Mouse (Mus musculus) lung, embryonic 14.5 days (tissue): ENCODE results near the gene Dnajb3. TPM values are rescaled to one million over a fixed set of nuclear protein-coding genes. Genes with fewer than 3 reads are reported as not detected.

ENCODE experiments used
- ATAC-seq: fragments of 200-750 bp; cut with Nextera tagmentation; 2 replicates; pipeline ENCODE4 v1.8.0; 2017; ENCODE audit warnings: mild to moderate bottlenecking, moderate TSS enrichment, moderate library complexity; ENCODE audit not compliant: insufficient read depth
- DNase-seq: peaks from one replicate; pipeline ENCODE4 v3.0.0-alpha.2; 2015
- H3K27ac ChIP-seq: fragments of 300-500 bp; sonication (generic); 2 replicates; pipeline ENCODE4 v1.5.1; 2014; ENCODE audit warnings: low read depth, mild to moderate bottlenecking, moderate library complexity
- H3K27me3 ChIP-seq: fragments of 300-500 bp; sonication (generic); 2 replicates; pipeline ENCODE4 v1.6.1; 2014; ENCODE audit warnings: low read length, control low read depth; ENCODE audit not compliant: insufficient read depth
- H3K36me3 ChIP-seq: fragments of 300-500 bp; sonication (generic); 2 replicates; pipeline ENCODE4 v1.6.1; 2014; ENCODE audit warnings: control low read depth; ENCODE audit not compliant: insufficient read depth
- H3K4me1 ChIP-seq: fragments of 300-500 bp; sonication (generic); 2 replicates; pipeline ENCODE4 v1.6.1; 2014; ENCODE audit warnings: antibody characterized with exemption, control low read depth; ENCODE audit not compliant: insufficient read depth
- H3K4me2 ChIP-seq: fragments of 300-500 bp; sonication (generic); 2 replicates; pipeline ENCODE4 v1.6.1; 2014; ENCODE audit warnings: mild to moderate bottlenecking
- H3K4me3 ChIP-seq: fragments of 300-500 bp; sonication (generic); 2 replicates; pipeline ENCODE4 v1.5.1; 2014; ENCODE audit warnings: low read depth, low read length
- H3K9ac ChIP-seq: fragments of 300-500 bp; sonication (generic); 2 replicates; pipeline ENCODE4 v1.6.1; 2014
- H3K9me3 ChIP-seq: fragments of 300-500 bp; sonication (generic); 2 replicates; pipeline ENCODE4 v1.6.1; 2016; ENCODE audit warnings: low read depth, low read length, control low read depth
- CTCF ChIP-seq: IDR thresholded peaks from 2 replicates; pipeline ENCODE4 v1.5.1; 2016; ENCODE audit warnings: antibody characterized with exemption, low read depth
- WGBS: fragments of 180-500 bp; shearing (Covaris S2); extraction: QIAGEN DNeasy Blood & Tissue Kit; methylation state at CpG from one replicate; pipeline ENCODE4 v1.1.7; 2014; 5-methylcytosine and 5-hydroxymethylcytosine counted together
- polyA plus RNA-seq: library from polyadenylated mRNA; unstranded; fragments of >200 nt; fragmentation: Nextera tagmentation; extraction: Ambion mirVana; gene quantifications from 2 replicates; pipeline ENCODE4 v1.2.1, GENCODE M21; 2014

Dnajb3 gene
- polyA plus RNA-seq, 1 experiment from 2014 or later, result 8.2 TPM

- Histone ChIP-seq H3K36me3 (no peaks in the 10 kb centered on the region), H3K4me1 (no peaks in the 10 kb centered on the region), H3K4me2 (no peak overlapping the region), H3K4me3 (no peak overlapping the region), H3K9ac (no peak overlapping the region), H3K9me3 (peaks cover 86% of the 10 kb centered on the region), H3K27ac (no peak overlapping the region), H3K27me3 (no peaks in the 10 kb centered on the region)
- TF ChIP-seq CTCF, result no peak
- 60% methylated on average over 7 of the region's 7 CpGs for WGBS
- ATAC-seq (no peak), DNase-seq (no peak)
Measured at GRCm38 (mm10) chr1:88231803-88232499, 26.4 kb upstream of the Dnajb3 start.

- DNase-seq (no peak), ATAC-seq (no peak)
- H3K4me1 ChIP-seq, result no peaks in the 10 kb centered on the region
- H3K27me3 ChIP-seq, result no peaks in the 10 kb centered on the region
- H3K27ac ChIP-seq, result no peak overlapping the region
- peaks cover 91% of the 10 kb centered on the region for H3K9me3 ChIP-seq
- no peak overlapping the region for H3K4me3 ChIP-seq
- H3K36me3 ChIP-seq, result no peaks in the 10 kb centered on the region
- no peak overlapping the region for H3K4me2 ChIP-seq
- TF ChIP-seq CTCF, result no peak
- no peak overlapping the region for H3K9ac ChIP-seq
- WGBS, result 69% methylated on average over 6 of the region's 6 CpGs
Measured at GRCm38 (mm10) chr1:88230981-88231802, 25.6 kb upstream of the Dnajb3 start.

GRCm38 (mm10) chr1:88230421-88230820 is 24.8 kb upstream of the Dnajb3 start:
- no peaks in the 10 kb centered on the region for H3K4me1 ChIP-seq
- DNase-seq (no peak), ATAC-seq (no peak)
- no peak overlapping the region for H3K4me2 ChIP-seq
- H3K36me3 ChIP-seq, result no peaks in the 10 kb centered on the region
- peaks cover 92% of the 10 kb centered on the region for H3K9me3 ChIP-seq
- WGBS, result 71% methylated on average over 7 of the region's 7 CpGs
- no peak overlapping the region for H3K4me3 ChIP-seq
- TF ChIP-seq CTCF, result no peak
- H3K27me3 ChIP-seq, result no peaks in the 10 kb centered on the region
- H3K9ac ChIP-seq, result no peak overlapping the region
- no peak overlapping the region for H3K27ac ChIP-seq

GRCm38 (mm10) chr1:88229986-88230385 is 24.4 kb upstream of the Dnajb3 start:
- no peak overlapping the region for H3K4me2 ChIP-seq
- no peaks in the 10 kb centered on the region for H3K36me3 ChIP-seq
- H3K27ac ChIP-seq, result no peak overlapping the region
- no peak overlapping the region for H3K9ac ChIP-seq
- ATAC-seq (no peak), DNase-seq (no peak)
- no peak overlapping the region for H3K4me3 ChIP-seq
- no peaks in the 10 kb centered on the region for H3K27me3 ChIP-seq
- WGBS, result 83% methylated on average over 5 of the region's 5 CpGs
- H3K9me3 ChIP-seq, result peaks cover 89% of the 10 kb centered on the region
- TF ChIP-seq CTCF, result no peak
- no peaks in the 10 kb centered on the region for H3K4me1 ChIP-seq

GRCm38 (mm10) chr1:88229566-88229965 is 24.0 kb upstream of the Dnajb3 start:
- no peak overlapping the region for H3K4me3 ChIP-seq
- WGBS, result 76% methylated on average over 3 of the region's 3 CpGs

GRCm38 (mm10) chr1:88228121-88228520 is 22.5 kb upstream of the Dnajb3 start:
- Histone ChIP-seq H3K4me2 (no peak overlapping the region), H3K36me3 (no peaks in the 10 kb centered on the region), H3K4me3 (no peak overlapping the region), H3K27ac (no peak overlapping the region), H3K9me3 (peaks cover 70% of the 10 kb centered on the region), H3K9ac (no peak overlapping the region), H3K27me3 (no peaks in the 10 kb centered on the region), H3K4me1 (no peaks in the 10 kb centered on the region)
- DNase-seq (no peak), ATAC-seq (no peak)
- no peak for TF ChIP-seq CTCF
- WGBS, result 67% methylated on average over 7 of the region's 7 CpGs

More at GRCm38 (mm10) chr1:88229566-88229965, 24.0 kb upstream of the Dnajb3 start:
- no peak overlapping the region for H3K4me2 ChIP-seq
- H3K27ac ChIP-seq, result no peak overlapping the region
- peaks cover 85% of the 10 kb centered on the region for H3K9me3 ChIP-seq
- no peak overlapping the region for H3K9ac ChIP-seq
- no peak for ATAC-seq
- H3K4me1 ChIP-seq, result no peaks in the 10 kb centered on the region
- TF ChIP-seq CTCF, result no peak
- H3K36me3 ChIP-seq, result no peaks in the 10 kb centered on the region
- H3K27me3 ChIP-seq, result no peaks in the 10 kb centered on the region
- no peak for DNase-seq

- Histone ChIP-seq H3K36me3 (no peaks in the 10 kb centered on the region), H3K9me3 (peaks cover 66% of the 10 kb centered on the region), H3K27me3 (no peaks in the 10 kb centered on the region), H3K27ac (no peak overlapping the region), H3K4me2 (no peak overlapping the region), H3K9ac (no peak overlapping the region), H3K4me1 (no peaks in the 10 kb centered on the region), H3K4me3 (no peak overlapping the region)
- DNase-seq (no peak), ATAC-seq (no peak)
- no peak for TF ChIP-seq CTCF
- WGBS, result 56% methylated on average over 2 of the region's 2 CpGs
Measured at GRCm38 (mm10) chr1:88227482-88227881, 21.9 kb upstream of the Dnajb3 start.
